Mouse (Mus musculus) kidney, adult 2 months (tissue): ENCODE measurements at regions not wholly inside any gene's neighbourhood (a gene's known extent, or its start where the extent isn't known, plus 50 kb on each side); places are given as distances from the start of the nearest gene placed in this dataset.

ENCODE experiments used
- CTCF ChIP-seq: fragments of 200-500 bp; conservative IDR thresholded peaks from 2 replicates; pipeline ENCODE4 v1.5.1; 2011; ENCODE audit warnings: low read depth, mild to moderate bottlenecking, control low read depth, low read length, moderate library complexity, mixed read lengths; ENCODE audit not compliant: insufficient read depth, insufficient read length
- POLR2A ChIP-seq: fragments of 200-500 bp; IDR thresholded peaks from one replicate; pipeline ENCODE4 v1.6.1; 2011; ENCODE audit warnings: low read depth, low read length, control low read depth

GRCm38 (mm10) chr4:5441339-5442019, 648.3 kb upstream of the Impad1 start:
- TF ChIP-seq POLR2A (no peak), CTCF (no peak)
